Mouse (Mus musculus) fat pad, adult 2 months (tissue): Measurements from ENCODE around the gene Bcap31.

Experiments used
- DNase-seq: peaks from one replicate; pipeline ENCODE4 v3.0.0-alpha.2; 2011; ENCODE audit warnings: low read depth, low spot score; ENCODE audit errors: extremely low read depth

Gene Bcap31

GRCm38 (mm10) chrX:73684156-73684555 lies 31.8 kb downstream of the Bcap31 start:
- no peak for DNase-seq

GRCm38 (mm10) chrX:73676668-73677067 lies 39.3 kb downstream of the Bcap31 start:
- no peak for DNase-seq

- no peak for DNase-seq
Observed at GRCm38 (mm10) chrX:73675231-73675630, 40.7 kb downstream of the Bcap31 start.

- DNase-seq = no peak
Observed at GRCm38 (mm10) chrX:73673968-73674661, 41.9 kb downstream of the Bcap31 start.

GRCm38 (mm10) chrX:73673619-73673967 lies 42.4 kb downstream of the Bcap31 start:
- no peak for DNase-seq

GRCm38 (mm10) chrX:73672879-73673618 lies 42.9 kb downstream of the Bcap31 start, which contains the start of gene Slc6a8:
Gene Slc6a8, plus strand, starts transcription at chrX:73673150.
- DNase-seq = no peak

GRCm38 (mm10) chrX:73672031-73672431 lies 43.9 kb downstream of the Bcap31 start:
- no peak for DNase-seq

GRCm38 (mm10) chrX:73663143-73663542 lies 52.8 kb downstream of the Bcap31 start:
- DNase-seq = no peak

- DNase-seq = no peak
Observed at GRCm38 (mm10) chrX:73660284-73660665, 55.7 kb downstream of the Bcap31 start.

GRCm38 (mm10) chrX:73659575-73660283 lies 56.2 kb downstream of the Bcap31 start, which contains the start of gene Pnck:
Gene Pnck, minus strand, starts transcription at chrX:73660117.
- no peak for DNase-seq

GRCm38 (mm10) chrX:73658936-73659574 lies 56.9 kb downstream of the Bcap31 start:
- no peak for DNase-seq

- no peak for DNase-seq
Observed at GRCm38 (mm10) chrX:73658391-73658790, 57.6 kb downstream of the Bcap31 start.

- DNase-seq = no peak
Observed at GRCm38 (mm10) chrX:73655529-73655928, 60.4 kb downstream of the Bcap31 start.

GRCm38 (mm10) chrX:73654177-73654576 lies 61.8 kb downstream of the Bcap31 start:
- DNase-seq = no peak

- no peak for DNase-seq
Observed at GRCm38 (mm10) chrX:73653392-73653791, 62.6 kb downstream of the Bcap31 start.

- no peak for DNase-seq
Observed at GRCm38 (mm10) chrX:73650869-73651268, 65.1 kb downstream of the Bcap31 start.

- DNase-seq = no peak
Observed at GRCm38 (mm10) chrX:73645121-73645520, 70.9 kb downstream of the Bcap31 start.

- DNase-seq = no peak
Observed at GRCm38 (mm10) chrX:73639901-73640469, 76.0 kb downstream of the Bcap31 start.

- DNase-seq = no peak
Observed at GRCm38 (mm10) chrX:73639255-73639675, 76.7 kb downstream of the Bcap31 start, which contains the start of gene Dusp9. Gene Dusp9, plus strand, starts transcription at chrX:73639419.

GRCm38 (mm10) chrX:73637415-73637814 lies 78.6 kb downstream of the Bcap31 start:
- DNase-seq = no peak
